Mouse (Mus musculus): ENCODE results near the gene Myf5.

- TF ChIP-seq POLR2A (IDR thresholded peaks at IDR 0.05; ENCODE audit: low read depth, low read length) (no peak), CTCF (conservative IDR thresholded peaks at IDR 0.05; ENCODE audit: insufficient read depth, insufficient read length, low read depth, low read length) (no peak)
These were observed 20.5 kb upstream of the Myf5 start for GRCm38 (mm10) chr10:107506397-107506796.
